Mouse (Mus musculus): ENCODE results near the gene Ndrg4. TPM values are rescaled to one million over a fixed set of nuclear protein-coding genes. Genes with fewer than 3 reads are reported as not detected.

Ndrg4 gene
- total RNA-seq, 4 experiments from 2014 or later, result 1,680 to 1,868 (median 1,803) TPM

DNA sequence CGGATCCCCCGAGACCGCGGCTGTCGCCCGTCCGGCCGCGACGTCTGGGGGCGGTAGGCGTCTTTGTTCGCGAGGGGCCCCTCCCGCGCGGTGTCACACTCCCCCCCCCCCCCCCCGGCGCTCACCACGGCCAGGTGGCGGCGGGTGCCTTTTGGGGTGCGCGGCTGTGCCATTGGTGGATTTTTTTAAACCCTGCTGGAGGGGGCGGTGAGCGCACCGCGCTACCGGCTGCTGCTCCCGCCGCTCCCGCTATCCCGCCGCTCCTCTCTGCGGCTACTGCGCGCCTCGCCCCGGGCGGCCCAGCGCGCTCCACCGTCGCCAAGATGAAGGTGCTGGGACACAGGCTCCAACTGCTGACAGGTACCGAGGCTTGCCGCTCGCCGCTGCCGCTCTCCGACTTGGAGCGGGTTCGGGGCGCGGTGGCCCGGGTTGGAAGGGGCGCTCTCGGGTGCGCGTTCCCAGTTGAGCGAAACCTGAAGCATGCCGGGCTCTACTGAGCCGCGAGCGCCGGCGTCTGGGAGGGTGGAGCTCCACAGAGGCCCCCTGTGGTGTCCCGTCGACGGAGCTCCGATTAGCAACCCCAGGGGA is 1.3 kb downstream of the Ndrg4 start:
- DNase-seq (ENCODE audit: low spot score in 2 of 2), result peak in 1 of 2 experiments; percentile 64

DNA sequence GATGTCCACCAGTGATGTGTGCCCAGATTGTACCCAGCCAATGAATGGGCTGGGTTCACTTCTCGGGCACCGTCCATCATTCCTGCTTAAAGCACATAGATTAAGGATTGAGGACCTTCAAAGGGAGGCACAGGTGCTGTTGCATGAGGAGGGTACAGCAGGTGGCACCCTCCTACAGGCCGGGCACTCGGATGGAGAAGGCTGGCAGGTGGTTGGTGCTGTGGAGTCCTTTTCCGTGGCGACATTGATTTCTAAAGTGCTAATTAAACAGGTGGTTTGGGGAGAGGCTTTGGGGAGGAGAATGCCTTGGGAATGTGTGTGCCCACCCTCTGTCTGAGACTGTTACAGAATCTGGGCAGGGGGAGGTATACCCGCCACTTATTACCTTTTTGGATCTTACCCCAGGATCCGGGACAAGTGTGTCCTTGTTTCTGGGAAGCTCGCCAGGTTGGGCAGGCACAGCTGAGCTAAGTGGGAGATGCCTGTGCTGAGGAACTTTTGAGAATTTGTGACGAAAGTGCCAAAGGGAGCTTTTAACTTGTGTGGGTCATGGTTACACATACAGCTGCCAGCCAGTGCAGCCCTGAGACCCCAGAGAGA is 11.4 kb downstream of the Ndrg4 start:
- DNase-seq (ENCODE audit: low spot score in 2 of 2), result no peak

DNA sequence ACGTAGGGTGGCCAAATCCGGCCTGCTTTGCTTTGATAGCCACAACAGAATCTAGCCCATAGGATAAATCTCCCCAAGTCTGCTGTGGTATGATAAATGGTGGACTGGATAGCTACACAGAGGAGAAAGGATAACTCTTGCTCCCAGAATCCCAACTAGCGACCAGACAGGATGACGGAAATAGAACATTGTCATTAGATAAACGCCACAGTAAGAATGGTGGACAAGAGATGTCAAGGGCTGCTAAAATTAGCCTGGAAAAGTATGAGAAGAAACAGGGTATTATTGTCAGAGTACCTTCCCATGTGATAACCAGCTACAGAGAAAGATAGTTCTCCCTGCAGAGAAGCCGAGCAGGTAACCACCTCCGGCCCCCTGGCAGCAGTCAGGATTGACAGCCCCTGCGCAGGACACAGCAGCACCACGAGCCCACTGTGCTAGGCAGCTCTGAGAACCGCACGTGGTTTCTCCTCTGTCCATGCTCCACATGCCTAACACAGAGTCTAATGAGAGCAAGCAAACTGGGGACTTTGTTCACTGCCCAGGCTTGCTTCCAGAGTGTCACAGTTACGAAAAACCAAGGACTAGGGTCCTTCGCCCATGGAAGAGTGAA is 14.3 kb downstream of the Ndrg4 start:
- DNase-seq (ENCODE audit: low spot score in 2 of 2), result no peak

DNA sequence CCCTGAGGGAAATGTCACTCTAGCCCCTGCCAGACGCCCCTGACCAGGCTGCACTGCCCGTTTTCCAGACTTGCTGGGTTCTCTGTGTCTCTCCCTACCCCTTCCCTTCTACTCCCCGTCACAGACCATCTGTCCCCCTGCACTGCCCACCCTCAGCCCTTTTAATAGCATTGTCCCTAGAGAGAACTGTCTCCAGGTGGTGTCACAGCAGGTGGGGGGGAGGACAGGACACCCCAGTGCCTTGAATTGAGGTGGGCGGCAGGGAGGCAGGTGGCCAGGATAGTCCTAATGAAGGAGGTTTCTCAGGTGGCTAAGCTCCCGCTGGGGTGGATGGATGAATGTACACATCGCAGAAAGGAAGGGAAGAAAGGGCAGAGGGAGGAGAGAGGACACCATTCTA is 17.9 kb downstream of the Ndrg4 start:
- peak in 1 of 2 experiments; percentile 87 for DNase-seq (ENCODE audit: low spot score in 2 of 2)

DNA sequence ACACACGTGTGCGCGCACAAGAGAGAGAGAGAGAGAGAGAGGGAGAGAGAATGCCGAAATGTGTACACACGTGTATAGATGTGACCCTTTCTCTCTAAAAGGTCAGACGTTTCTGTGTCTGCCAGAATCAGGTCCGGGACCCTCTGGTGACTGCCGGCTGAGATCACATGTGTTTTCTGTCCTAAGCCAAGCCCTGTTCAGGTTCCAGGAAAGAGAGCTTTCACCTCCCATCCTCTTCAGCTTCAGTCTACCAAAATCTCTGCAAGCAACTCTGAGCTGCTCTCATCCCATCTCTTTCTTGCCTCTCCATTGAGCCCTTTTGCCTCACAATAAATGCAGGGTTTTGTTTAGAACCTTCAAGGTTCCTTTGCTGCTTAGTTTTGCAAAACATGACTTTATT is 19.9 kb downstream of the Ndrg4 start:
- no peak for DNase-seq (ENCODE audit: low spot score in 2 of 2)

DNA sequence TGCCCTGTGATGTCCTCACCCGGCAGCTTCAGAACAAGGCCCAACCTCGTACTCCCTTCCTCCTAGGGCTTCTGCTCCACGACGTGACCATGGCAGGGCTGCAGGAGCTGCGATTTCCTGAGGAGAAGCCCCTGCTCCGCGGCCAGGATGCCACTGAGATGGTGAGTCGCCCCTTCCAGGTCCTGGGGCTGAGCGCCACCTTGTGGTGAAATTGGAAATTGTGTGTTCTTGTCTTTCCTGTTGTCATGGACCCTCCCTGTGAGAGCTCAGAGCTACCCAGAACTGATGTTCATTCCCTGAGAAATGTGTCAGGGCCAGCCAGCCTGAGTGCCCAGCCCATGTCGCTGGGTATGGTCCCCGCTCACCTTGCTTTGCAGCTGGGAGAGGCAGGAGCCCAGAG is 20.3 kb downstream of the Ndrg4 start:
- peak; percentile 70 to 95 for DNase-seq (ENCODE audit: low spot score in 2 of 2)

DNA sequence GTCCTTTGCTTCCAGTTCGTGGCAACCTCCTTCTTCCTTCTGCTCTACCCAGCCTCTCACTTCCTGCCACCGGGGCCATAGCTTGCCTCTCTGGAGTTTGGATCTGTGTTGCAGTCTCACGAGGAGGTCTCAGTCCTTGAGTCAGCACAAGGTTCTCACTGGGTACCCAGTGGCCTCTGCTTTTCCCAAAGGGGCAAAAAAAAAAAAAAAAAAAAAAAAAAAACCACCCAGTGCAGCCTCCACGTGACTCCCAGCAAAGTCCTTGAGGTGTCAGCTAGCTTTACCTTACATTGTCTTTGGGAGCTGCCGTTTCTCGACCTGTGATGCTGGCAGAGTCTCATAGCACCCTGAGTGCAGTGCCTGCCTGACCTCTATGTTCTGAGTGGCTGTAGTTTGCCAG is 21.4 kb downstream of the Ndrg4 start:
- DNase-seq (ENCODE audit: low spot score in 2 of 2), result no peak

DNA sequence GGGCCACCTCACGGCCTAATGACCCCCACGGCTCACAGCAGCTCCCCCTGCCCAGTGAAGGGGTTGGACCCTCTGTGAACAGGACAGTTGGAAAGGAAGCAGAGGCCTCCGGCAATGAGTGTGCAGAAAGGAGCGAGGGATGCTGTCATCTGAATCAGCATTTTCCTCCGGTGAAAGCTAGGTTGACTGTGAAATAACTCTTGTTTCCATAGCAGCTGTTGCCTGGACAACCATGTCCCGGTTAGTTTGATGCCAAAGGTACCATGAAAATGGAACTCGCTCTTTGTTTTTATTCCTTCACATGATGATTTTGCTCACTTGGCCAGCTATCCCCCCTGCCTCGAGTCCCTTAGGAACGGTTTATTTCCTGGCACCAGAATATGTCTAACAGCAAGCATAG is 23.5 kb downstream of the Ndrg4 start:
- DNase-seq (ENCODE audit: low spot score in 2 of 2), result peak in 1 of 2 experiments; percentile 88

DNA sequence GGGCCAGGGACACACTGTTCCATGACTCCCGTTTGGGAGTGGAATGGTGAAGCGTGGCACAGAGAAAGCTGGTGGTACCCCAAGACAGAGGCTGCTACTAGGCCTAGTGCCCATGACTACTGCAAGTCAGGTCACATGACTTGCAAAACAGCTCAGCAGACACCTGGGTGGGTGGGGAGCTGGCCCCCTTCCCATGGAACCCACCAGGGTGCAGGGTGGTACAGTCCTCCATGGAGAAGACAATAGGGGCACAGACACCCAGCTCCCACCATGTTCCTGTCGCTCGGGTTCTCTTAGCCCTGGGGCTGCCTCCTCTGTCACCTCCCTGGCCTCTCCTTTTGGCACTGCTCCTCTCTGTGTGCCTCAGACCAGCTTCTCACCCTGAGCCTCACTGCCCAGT is 25.0 kb downstream of the Ndrg4 start:
- no peak for DNase-seq (ENCODE audit: low spot score in 2 of 2)

DNA sequence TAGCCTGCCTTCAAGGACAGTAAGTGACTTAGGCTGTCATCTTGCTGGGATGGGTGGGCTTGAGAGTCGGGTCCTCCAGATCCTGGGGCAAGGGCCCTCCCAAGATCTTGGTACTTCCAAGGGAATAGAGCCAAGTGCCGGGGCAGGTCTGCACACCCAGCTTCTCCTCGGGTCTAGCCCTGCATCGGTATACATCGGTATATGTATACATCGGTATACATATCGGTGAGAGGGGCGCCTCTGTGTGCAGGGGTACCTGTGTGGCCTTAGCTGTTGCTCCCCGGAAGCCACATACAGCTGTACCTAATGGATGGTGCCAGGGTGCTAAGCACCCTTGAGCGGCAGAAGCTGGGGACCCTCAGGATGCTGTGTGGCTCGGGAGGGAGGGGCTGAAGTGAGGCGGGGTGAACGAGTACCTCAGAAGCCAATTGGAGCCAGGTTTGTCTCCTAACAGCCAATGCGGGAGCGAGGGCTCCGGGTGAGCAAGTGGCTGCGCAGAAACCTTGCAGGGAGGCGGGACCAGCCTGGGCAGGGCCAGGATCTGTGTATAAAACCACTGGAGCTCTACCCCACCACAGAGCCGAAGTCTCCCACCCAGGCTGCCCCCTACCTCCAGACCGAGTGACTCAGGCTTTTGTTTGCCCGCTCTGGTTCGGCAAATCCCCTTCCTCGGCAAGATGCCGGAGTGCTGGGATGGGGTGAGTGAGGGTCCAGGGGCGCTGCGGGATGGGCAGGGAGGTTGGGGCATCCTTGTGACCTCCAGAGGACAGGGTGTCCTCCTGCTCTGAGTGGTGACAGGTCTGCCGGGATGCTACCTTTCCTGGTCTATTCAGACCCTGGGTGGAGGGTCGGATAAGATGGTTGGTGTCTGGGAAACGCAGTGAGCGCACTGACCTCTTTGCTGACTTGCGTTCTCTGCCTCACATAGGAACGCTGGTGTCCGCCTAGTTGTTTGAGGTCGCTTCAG is 26.0 kb downstream of the Ndrg4 start:
- peak; percentile 87 to 96 for DNase-seq (ENCODE audit: low spot score in 2 of 2)

DNA sequence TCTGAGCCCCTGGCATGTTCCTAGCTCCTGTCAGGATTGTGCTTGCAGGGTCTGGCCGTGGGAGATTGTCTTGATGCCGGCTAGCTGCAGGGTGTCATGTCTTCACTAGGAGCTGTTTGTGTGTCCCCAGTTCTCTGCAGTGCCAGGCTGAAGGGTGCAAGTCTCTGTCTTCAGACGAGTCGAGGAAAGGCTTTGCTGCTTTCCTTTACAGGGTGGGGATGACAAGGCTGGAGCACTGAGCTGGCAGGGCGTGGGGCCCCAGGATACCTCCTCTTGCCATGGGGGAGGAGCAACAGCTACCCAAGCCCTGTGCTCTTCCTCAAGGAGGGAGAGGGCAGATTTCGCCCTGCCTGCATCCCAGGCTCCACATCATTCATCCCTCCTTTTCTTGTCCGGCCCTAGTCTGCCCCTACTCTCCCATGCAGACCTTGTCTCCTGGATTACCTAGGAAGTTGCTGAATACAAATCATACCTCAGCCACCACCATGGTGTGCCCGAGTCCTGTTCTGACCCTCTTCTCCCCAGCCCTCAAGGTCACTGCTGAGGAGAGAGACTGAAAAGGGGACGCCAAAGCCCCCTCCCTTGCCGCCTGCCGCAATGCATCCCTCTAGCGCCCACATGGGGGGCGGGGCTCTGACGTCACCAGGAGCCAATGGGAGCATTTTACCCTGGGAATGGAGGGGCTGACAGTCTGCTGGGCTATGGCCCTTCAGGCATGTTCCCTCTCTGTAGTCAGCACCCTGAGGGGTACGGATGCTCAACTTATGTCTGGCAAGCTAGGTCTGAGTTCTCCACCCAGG is 26.9 kb downstream of the Ndrg4 start:
- DNase-seq (ENCODE audit: low spot score in 2 of 2), result peak; percentile 78 to 85

DNA sequence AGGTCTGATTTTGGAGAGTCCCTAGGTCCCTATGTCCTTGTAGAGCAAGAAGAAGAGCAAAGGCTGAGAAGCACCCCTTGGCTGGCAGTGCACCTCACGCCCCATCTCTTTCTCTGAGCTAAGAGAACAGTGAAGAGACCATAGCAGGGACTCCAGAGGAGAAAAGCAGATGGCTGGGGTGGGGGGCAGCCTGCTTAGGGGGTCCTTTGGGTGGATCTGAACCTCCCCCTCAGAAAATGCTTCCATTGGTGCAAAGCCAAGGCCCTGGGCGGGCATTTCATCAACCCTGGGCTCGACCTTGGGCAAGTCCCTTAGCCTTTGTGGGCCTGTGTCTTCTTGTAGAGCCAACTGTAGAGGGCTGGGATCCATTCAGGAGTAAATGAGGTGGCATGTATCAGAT is 27.8 kb downstream of the Ndrg4 start:
- no peak for DNase-seq (ENCODE audit: low spot score in 2 of 2)

DNA sequence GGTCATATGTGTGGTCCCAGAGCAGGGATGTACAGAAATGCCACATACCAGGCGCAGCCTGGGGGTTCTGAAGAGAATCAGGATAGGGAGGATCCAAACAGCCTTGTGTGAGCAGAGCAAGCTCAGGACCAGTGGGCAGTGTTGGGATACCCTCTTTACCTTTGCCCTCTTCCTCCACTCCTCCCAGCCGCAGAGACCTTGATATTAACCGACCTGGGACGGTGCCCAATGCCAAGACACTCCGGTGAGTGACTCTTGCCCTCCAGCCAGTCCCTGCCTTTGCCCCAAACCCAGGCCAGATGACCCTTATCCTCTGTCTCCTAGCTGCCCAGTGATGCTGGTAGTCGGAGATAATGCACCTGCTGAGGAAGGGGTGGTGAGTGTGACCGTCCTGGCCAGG is 32.8 kb downstream of the Ndrg4 start:
- peak in 1 of 2 experiments; percentile 10 for DNase-seq (ENCODE audit: low spot score in 2 of 2)

DNA sequence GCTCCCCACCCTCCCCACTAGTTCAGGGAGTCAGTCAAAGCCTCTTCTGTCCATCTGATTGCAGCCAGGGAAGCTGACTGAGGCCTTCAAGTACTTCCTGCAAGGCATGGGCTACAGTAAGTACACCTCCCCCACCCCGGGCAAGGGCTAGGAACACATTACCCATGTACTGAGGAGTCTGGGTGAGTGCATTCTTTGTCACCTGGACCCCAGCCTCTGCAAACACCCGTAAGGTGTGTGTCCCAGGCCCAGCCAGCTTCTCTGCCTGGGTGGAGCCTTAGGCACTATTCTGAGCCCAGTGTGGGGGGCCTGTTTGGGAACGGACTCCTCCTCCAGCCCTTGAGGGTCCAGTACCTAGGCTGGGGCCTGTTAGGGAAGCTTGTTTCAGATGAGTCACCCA is 34.2 kb downstream of the Ndrg4 start:
- peak in 1 of 2 experiments; percentile 16 for DNase-seq (ENCODE audit: low spot score in 2 of 2)

DNA sequence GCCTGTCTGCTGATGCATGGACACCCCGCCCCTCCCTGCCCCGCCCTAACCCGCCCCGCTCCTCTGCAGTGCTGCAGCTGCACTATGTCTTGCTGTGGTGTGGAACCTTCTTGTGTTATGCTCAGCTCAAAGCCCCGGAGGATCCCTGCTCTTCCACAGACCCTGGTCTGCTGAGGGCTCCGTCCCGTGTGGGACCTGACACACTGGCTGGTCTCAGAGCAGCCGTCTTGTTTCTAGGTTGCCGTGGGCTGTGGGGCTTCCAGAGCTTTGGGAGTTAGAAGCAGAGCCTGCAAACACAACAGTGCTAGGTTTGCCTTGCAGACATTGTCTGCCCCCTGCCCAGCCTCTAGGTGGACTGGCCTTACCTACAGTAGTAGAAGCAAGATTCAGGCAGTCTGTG is 35.6 kb downstream of the Ndrg4 start:
- no peak for DNase-seq (ENCODE audit: low spot score in 2 of 2)

DNA sequence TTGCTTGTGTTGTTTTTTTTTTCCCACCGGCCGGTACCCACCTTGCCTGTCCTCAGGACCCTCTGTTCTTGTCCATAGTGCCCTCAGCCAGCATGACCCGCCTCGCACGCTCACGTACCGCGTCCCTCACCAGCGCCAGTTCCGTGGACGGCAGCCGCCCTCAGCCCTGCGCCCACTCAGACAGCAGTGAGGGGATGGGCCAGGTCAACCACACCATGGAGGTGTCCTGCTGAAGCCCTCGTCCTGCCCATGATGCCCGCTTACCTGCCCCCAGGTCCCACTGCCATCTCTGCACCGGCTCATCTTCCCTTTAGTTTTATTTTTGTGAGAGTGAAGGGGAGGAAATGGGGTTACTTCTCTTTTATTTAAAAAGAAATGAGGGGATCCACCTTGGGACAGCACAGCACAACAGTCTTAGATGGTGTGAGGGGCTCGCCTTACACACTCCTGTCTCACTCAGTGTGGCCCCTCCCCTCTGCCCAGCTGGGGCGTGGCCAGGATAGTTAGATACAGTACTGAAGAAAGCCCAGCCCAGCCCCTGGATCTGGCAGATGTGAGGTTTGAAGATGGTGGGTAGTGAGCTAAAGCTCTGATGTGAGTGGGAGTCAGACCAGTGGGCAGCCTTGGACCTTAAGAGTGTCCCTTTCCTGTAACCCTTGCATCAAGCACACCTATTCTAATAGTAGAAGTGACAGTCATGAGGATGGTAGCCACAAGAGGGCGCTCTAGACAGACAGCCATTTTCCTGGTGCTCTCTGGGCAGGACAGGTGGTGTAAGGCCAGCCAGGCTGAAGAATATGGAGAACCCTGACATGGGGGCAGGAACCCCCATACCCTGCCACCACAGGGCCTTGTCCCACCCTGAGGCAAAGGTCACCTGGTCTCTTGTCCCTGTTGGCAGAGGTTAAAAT is 36.6 kb downstream of the Ndrg4 start:
- peak in 1 of 2 experiments; percentile 56 for DNase-seq (ENCODE audit: low spot score in 2 of 2)

DNA sequence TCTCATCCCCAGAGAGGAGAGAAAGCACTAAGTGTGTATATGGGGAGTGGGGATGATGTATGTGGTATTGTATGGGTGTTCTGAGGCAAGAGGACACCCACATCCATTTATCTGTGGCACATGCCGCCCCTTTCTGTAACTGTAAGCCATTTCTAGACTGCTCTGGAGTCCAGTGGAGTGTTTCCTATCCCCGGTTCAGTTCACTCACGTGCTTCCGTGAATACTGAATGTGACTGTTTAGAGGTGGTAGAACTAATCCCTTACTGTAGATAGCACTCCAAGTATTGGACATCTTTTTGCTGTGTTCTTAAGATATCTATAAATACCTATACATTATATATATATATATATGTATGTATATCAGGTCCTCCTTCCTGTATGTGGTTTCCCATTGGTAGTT is 37.6 kb downstream of the Ndrg4 start:
- DNase-seq (ENCODE audit: low spot score in 2 of 2), result peak in 1 of 2 experiments; percentile 9

DNA sequence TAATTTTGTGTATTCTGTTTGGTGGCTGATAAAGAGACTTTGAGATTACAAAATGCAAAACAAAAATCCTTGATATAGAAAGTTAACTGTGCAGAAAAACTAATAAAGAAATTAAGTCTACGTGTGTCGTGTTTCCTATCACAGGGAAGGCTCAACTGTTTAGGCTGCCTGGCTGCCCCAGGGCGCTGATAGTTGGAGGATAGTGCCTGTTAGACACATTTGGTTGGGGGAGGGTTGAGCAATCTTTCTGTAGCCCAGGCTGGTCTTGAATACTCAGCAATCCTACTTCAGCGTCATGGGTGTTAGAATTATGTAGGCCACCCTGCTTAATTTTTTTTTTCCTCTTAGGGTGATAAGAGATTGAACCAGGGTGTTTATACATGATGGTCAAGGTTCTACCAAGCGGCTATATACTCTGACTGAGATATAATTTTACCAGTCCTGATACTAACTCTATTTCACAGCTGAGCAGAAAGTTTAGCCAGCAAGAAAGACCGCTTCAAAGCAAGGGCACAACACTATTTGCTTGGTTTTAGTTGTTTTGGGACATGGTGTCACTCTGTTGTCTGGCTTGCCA is 38.1 kb downstream of the Ndrg4 start:
- DNase-seq (ENCODE audit: low spot score in 2 of 2), result no peak

DNA sequence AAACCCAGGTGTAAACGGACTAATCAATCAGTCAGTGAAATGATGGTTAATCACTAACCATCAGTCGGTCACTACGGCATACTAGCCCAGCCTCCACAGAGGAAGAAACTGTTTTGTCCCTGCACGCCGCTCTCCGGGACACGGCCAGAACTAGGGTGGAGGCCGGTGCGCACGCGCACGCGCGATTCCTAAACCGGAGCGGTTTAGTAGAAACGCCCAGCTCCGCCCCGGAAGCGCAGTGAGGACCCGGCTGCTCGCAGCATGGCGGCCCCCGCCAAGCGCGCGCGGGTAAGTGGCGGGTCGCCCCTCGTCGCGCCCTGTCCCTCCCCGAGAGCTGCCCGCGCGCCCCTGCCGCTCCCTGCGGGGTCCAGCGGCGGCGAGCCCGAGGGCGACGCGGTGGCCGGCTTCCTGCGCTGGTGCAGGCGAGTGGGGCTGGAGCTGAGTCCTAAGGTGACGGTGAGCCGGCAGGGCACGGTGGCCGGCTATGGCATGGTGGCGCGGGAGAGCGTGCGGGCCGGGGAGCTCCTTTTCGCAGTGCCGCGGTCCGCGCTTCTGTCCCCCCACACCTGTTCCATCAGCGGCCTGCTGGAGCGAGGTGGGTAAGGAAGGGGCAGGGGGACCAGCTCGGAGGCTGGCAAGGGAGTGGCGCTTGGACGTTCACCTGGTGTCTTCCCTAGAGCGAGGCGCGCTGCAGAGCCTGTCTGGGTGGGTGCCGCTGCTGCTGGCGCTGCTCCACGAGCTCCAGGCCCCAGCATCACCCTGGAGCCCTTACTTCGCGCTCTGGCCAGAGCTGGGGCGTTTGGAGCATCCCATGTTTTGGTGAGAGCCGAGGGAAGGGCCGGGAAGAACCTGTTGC is 39.1 kb downstream of the Ndrg4 start, which contains the start of gene Setd6:
Setd6 (plus strand) TSS at position 206 of the 856 bp plus-strand sequence.
- peak; percentile 72 to 81 for DNase-seq (ENCODE audit: low spot score in 2 of 2)
